In genomic region chr8:20013278-20013677, GRCm38 (mm10) we compare ENCODE assay signal across 8 mouse cellular contexts.
DNase-seq lines count a peak whose midpoint lies in the region; TF ChIP-seq lines count a peak whose summit lies in the region.
"Not testable (repeated sequence)": the region's sequence is repeated elsewhere in the genome, so short reads cannot be mapped to it uniquely, and the experiment has no call there.

No protein-coding gene starts in this region.

- not testable (repeated sequence) for H3K4me3 ChIP-seq in gastrocnemius, adult 2 months; kidney, adult 2 months (ENCODE audit: insufficient read depth, low read depth, low read length); lung, adult 2 months (replicated peaks; ENCODE audit: extremely low read depth, low read depth, low read length)

- WGBS in kidney, adult 2 months = 70% methylated on average over 7 of the region's 7 CpGs
- 64% methylated on average over 7 of the region's 7 CpGs for WGBS in lung, adult 2 months

- DNase-seq in A20 (ENCODE audit: low read depth, low spot score) (peak; percentile 82), NIH3T3 (ENCODE audit: low read depth) (peak; percentile 43)
- DNase-seq in brain, adult 2 months (ENCODE audit: low read depth, low spot score) = peak; percentile 22
- DNase-seq in gastrocnemius, adult 2 months = peak; percentile 49
- not testable (repeated sequence) for DNase-seq in kidney, adult 2 months
- DNase-seq in lung, adult 2 months = peak; percentile 23
- DNase-seq in naive thymus-derived CD4-positive, alpha-beta T cell, adult 2 months (ENCODE audit: low read depth) = peak; percentile 50
- peak; percentile 30 for DNase-seq in thymus, postnatal 14 days

- peak; percentile 47 for TF ChIP-seq CTCF in gastrocnemius, adult 2 months (IDR thresholded peaks at IDR 0.05)
- TF ChIP-seq CTCF in kidney, adult 2 months (conservative IDR thresholded peaks at IDR 0.05; ENCODE audit: insufficient read depth, insufficient read length, low read depth, low read length) = peak; percentile 54
- peak; percentile 58 for TF ChIP-seq CTCF in lung, adult 2 months (IDR thresholded peaks at IDR 0.05; ENCODE audit: insufficient read depth, low read length)

- not testable (repeated sequence) for H3K27ac ChIP-seq in gastrocnemius, adult 2 months; kidney, adult 2 months (ENCODE audit: insufficient read depth, low read depth, low read length)

- TF ChIP-seq POLR2A in kidney, adult 2 months (IDR thresholded peaks at IDR 0.05; ENCODE audit: low read depth, low read length); lung, adult 2 months (IDR thresholded peaks at IDR 0.05; ENCODE audit: borderline replicate concordance, extremely low read depth, low read depth, low read length): not testable (repeated sequence)

- H3K27me3 ChIP-seq in kidney, adult 2 months (replicated peaks; ENCODE audit: control insufficient read depth, insufficient read depth, low read length) = not testable (repeated sequence)

- not testable (repeated sequence) for H3K4me1 ChIP-seq in kidney, adult 2 months (ENCODE audit: control insufficient read depth, insufficient read depth, low read length); lung, adult 2 months (ENCODE audit: control insufficient read depth, insufficient read depth, low read length)

- intact Hi-C loops in gastrocnemius, adult 2 months (cut with DNase I) = not testable (repeated sequence)

- not testable (repeated sequence) for H3K36me3 ChIP-seq in kidney, adult 2 months (ENCODE audit: control insufficient read depth, insufficient read depth, low read length)
